Mouse (Mus musculus) T-helper 2 cell (primary cell): ENCODE data around the gene Dpp6.

Source experiments
- in situ Hi-C: fragments of 300-600 bp; cut with MboI, MseI; formaldehyde crosslinking; loops from one replicate; pipeline ENCODE4 v1.15.1; 2025; ENCODE audit warnings: high pct_unique_total_duplicates

Gene Dpp6

DNA sequence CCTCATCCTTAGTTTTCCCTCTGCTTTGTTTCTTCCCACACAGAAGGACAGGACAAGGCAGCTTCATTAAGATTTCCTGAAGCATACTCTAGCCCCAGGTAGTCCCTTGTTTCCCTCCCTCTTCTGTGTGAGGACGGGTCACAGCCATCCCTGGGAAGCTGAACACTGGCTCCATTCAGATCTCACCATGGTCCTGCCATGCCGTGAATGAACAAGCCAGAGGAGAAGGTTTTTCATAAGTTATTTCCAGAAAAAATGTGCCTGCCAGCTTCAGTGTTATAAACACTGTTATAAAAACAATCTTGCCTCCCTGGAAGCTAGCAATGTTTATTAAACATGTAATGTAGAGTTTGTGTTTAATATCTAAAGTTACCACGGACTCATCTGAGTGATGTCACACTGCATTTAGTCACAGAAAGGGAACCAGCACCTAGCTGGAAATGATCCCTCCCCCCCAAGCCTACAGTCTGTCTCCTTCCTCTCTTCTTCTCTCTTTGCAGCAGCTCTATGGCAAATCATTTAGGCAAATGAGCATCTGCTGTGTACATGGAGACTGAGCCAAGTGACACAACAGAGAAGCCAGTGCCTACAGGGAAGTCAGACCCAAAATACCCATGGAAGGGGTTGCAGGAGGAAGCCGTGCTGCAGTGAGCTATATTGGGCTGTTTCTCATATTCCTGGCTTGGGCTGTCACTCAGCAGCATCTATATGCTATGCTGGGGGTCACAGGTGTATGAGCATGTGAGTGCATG, 128.3 kb downstream of the Dpp6 start:
- in situ Hi-C loops, result no loop called here

DNA sequence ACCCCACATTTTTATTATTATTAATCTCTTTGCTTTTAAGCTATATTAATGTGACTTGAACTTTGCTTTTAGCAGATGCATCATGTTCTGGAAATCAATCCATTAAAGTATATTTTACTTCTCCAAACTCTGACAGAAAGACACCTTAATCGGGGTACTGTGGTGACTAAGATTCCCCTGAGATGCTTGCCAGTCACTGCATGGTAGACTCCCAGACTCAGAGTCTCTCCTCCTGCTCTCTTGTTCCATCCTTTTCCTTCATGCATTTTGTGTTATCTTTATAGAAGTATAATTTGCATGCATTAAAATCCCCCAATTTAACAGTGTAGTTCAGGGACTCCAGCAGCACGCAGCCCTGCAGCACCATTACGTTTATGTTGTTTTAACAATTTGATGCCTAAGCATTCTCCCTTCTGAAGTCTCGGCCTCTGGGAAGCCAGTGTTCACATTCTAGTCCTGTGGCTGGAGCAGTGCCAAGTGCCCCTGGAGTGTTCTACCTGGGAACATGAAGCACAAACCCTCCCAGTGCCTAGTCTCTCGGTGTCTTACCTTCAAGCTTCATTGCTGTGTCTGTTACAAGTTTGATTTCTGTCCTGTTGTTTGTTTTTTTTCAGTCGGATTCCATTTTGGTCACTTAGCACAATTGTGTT, 153.1 kb downstream of the Dpp6 start:
- in situ Hi-C loops, result no loop called here

DNA sequence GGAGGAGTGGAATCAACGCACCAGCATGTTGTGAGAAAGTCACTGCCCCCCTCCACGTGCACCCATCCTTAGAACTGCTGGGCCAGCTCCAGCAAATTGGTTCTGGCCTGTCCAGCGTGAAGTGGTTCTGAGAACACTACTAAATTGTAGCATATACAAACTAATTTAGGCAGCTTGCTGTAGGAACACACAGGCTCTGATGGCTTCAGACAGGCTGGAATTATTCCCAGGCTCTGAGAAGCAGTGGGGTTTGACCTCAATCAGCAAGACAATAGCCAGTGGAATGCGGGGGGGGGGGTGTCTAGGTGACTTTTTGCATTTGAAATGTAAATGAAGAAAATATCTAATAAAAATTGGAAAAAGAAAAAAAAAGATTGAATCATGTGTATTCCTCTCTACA, 156.2 kb downstream of the Dpp6 start:
- in situ Hi-C loops, result no loop called here

DNA sequence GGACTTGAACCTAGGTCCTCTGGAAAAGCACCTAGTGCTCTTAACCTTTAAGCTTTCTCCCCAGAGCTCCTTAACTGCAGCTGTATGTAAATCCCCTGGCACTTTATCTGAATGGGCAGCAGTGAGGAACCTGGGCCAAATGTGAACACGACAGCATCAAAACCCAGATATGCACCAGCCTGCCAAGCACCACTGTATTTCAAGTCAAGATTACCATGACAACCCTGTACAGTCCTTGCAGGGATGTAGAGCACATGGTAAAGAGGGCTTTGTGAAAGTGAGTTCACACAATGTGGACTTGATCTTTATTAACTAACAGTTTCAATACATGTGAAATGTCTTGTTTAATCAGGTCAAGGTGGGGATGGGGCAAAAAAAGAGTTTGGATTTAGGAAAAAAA, 162.3 kb downstream of the Dpp6 start:
- in situ Hi-C loops, result no loop called here

DNA sequence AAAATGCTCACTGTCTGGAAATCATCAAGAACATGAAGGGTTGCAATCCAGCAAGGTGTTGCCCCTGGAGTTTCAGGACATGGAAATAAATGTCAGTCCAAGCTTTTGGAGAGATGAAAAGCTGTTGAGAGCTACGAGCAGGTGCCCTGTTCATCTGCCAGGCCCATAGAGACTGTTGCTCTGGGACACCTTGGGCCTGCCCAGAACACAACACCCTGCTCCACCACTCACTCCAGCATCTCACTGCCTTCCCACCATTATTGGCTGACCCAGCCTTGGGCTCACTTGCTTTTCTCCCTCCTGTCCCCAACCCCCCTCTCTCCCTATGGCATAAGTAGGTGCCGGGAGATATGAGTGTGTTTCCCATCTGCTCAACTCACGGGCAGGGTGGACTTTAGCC, 162.8 kb downstream of the Dpp6 start:
- in situ Hi-C loops, result no loop called here

DNA sequence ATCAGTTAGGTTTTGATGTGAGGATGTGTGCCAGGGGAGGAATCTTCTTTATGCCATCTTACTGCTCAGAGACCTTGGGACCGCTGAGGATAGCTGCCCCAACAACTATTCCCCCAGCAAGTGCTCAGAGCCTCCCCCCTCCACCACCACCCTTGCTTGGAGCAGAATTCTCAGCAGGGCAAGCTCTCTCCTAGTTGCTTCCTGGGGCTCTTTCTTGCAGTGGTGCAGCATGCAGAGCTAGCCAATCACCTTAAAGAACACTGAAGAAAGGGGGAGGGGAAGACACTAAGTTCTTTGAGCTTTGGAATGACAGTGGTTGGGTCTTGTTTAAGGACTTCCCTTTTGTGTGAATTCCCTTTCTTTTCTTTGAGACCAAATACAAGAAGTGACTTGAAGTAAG, 168.1 kb downstream of the Dpp6 start:
- in situ Hi-C loops, result no loop called here

DNA sequence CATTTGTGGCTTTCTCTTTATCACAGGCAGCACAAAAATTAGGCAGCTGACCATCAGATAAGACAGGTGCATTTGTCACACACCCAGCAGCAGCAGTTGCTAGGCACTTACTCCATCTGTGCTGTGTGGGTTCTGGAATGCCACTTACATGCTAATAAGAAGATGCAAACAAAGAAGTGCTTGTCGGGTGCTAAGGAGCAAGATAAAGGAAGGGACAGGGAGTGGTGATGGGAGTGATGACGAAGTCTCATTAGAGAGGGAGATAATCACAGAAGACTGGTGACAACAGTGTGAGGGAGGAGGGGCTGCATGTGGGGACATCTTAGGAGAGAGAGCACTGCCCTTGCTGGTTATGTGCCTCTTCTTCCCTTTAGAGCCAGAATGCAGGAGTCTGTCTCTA, 174.6 kb downstream of the Dpp6 start:
- in situ Hi-C loops, result no loop called here

DNA sequence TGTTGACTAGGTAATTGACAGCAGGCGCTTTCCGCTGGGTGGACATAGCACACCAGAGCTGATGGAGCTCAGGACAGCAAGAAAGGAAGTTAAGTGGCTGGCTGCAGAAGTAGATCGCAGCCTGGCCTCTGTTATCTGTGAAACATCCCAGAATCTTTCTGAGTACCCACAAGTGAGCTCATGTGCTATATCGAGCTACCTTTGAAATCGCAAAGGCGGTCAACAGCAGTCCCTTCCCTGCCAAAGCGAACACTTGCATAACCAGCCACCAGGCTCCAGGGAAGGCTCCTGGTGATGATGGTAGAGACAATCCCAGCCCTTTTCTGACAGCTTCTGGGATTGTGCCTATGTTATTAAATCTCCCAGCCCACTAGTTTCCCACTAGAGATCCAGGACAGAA, 186.5 kb downstream of the Dpp6 start:
- in situ Hi-C loops, result no loop called here

DNA sequence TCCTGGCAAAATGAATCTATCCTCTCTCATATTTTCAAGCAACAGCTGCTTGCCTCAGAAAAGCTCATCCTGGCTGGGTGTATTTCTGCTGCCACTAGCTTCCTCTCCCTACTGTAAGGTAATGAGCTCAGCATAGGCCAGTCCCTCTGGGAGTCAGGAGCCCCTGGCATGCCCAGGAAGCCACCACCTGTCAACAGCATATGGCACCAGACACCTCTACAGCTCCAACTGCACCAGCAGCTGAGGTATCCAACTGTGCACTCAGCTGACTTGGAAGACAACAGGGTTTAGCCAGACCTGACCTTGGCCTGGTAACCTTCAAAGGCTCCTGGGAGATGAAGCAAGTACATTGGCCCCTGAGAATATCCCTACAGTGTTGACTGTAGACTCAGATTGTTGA, 192.2 kb downstream of the Dpp6 start:
- in situ Hi-C loops, result no loop called here

DNA sequence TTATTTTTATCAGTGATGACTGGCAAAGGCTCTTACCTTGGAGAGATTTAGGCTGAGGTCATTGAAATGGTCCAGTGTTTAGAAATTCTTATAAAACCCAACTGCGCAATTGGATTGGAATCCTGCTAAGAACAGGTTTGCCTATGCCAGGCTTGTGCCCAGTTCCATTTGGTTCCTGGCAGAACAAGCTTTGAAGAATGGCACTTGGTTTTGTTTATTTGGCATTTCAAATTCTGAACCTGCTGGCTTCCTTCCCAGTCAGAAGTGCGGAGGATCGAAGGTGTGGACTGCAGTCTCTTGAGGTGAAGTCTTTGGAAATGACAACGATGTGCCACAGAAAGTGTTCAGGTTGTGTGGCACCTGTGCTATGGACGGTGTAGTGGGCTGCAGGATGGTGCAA, 193.6 kb downstream of the Dpp6 start:
- in situ Hi-C loops, result no loop called here

DNA sequence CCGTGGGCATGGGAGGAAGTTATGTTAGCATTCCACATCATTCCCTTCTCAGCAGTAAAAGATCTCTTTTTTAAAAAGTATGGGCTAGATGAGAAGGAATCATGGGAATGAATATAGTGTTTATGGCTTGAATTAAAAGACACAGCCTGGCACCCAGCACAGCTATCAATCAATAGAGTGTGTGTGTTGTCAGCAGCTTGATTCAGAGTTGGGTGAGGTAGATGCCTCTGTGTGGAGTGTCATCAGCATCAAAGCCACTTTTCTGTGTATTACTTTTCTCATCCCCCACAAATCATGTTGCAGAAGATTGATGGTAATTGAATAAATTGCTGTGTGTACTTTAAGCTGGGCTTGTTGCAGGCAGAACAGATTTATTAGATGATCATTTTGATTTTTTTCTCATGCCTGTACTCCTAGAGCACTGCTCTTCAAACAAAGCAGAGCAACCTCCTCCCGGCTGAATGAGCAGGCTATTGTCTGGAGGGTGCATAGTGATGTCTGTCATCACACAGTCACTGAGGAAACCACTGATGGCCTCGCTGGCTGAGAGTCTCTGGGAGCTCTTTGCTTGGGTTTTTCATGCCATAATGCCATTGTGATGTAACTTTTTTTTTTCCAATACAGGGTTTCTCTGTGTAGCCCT, 201.4 kb downstream of the Dpp6 start:
- in situ Hi-C loops, result no loop called here

DNA sequence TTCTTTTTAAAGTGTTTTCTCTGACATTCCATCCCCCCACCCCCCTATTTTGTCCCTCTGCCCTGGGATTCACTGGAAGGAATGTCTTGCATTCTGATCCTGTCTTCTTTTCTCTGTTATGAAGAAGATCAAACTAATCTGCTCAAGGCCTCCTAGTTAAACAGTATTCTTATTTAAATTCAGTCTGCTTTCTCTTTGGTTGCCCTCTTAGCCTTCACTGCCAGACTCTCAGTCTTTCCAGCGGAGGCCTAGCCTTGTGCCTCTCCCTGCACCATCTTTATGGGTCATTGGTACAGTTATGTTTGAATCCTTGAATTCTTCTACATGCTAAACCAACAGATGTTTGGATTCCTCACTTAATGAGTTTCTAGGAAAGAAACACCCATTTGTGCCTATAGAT, 211.6 kb downstream of the Dpp6 start:
- in situ Hi-C loops, result no loop called here

DNA sequence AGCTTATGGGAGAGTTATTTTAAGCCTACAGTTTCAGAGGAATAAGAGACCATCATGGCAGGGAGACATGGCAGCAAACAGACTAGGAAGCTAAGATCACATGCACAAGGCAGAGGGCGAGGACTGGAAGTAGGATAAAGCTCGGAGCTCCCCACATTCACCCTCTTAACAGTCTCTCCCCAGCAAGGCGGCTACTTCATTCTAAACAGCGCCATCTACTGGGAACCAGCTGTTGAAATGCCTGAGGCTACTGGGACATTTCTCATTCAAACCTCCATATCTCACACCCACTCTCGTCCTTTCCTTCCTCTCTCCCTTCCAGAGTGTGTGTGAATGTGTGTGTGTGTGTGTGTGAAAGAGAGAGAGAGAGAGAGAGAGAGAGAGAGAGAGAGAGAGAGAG, 212.8 kb downstream of the Dpp6 start:
- in situ Hi-C loops, result no loop called here

DNA sequence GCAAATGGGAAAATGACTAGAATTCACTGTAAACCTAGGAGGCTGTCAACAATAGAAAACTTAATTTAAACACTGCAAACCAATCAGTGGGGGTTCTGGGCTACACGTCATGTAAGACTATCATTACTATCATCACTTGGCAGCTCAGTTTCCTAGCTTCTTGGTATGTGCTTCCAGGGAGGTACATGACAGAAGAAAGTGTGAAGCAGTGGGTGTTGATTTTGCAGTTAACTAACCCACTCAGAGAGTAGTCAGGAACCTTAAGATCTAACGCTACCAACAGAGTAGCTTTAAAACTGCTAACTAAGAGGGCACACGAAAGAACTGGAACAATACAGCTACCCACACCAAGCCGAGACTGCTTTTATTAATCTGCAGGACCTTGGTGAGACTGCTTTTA, 217.9 kb downstream of the Dpp6 start:
- in situ Hi-C loops, result no loop called here

DNA sequence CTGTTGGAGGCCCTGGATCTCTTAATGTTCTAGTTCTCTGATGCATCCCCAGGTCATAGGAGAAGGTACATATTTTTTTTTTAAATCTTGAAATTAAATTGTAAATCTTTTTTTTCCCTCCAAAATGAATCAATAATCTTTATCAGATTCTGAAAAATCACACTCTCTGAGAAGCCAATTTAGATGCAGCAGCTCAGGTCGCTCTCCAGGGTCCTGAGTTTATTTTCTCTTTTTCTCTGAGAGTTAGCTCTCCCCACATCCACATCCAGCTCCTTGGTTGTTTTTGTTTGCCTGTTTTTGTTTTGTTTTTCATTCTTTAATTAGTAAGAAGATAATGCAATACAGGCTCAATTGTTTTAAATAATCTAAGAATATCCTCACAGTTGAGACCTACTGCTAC, 218.3 kb downstream of the Dpp6 start:
- in situ Hi-C loops, result no loop called here

DNA sequence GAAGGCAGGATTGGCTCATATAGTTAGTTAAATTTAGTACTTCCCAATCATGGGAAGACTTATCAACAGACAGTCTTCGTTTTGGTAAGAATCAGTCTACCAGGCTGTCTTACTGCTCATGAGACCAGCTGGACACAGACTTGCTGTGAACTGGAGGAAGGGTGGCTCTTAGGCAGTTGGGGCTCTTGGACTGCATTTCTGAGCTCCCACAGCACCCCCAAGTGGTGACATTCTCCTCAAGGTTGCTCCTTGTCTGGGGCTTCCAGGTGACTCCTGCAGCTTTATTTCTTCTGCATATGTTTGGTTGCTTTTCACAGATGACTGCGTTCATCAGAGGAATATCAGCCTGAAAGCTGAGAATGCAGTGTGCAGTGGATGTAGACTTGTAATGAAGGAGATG, 218.9 kb downstream of the Dpp6 start:
- in situ Hi-C loops, result no loop called here

DNA sequence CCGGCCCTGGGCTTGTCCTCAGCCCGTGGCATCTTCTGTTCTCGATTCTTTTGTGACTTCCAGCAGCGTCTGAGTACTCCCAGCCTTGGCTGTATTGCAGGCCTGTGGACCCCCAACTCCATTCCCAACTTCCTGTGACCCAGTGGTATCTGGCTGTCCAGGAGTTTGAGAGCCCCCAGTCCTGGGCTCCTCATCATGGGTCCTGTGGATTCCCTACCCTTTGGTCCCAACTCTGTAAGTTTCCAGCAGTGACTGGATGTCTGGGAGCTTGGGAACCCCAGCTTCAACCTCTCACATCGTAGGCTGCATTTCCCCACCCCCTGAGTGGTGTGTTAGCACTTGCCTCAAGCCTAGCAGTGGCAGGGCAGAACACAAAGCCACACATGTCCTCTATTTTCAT, 220.8 kb downstream of the Dpp6 start:
- in situ Hi-C loops, result no loop called here

DNA sequence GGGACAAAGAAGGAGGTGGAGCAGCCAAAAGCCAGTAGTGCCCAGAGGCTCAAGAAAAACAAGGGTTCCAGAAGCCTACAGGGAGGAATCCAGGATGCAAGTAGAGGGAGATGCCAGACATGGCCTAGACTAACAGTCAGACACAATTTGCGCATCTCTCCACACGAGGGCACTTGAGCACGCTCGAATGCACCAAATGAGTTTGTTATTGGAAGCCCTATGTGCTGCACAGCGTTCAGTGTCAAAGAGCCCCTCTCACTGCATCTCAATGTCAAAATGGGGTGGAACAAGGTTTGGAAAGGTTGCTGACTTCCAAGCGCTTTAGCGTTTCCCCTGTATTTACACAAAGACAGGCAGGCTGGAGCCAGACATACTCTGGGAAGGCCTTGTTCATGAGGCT, 231.2 kb downstream of the Dpp6 start:
- in situ Hi-C loops, result loop anchor here (10.0 kb wide), 1 partner anchor 133 kb away; no protein-coding TSS in a partner anchor

DNA sequence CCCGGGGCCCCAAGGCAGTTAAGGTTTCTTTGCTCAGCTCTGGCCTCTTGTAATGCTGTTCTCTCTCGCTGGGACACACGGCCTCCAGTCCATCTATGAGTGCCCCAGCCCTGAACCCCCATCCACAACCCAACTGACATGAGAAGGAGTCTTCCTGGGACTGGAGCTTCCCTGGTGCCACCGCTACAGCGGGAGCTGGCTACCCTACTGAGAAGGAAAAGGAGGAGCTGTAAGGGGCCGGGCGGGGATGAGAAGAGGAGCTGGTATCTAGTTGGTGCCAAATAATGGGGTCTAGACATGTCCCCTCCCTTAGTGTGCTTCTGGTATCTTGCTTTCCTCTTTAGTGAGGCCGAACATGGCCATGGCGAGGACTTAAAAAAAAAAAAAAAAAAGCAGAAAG, 231.9 kb downstream of the Dpp6 start:
- in situ Hi-C loops, result loop anchor here (10.0 kb wide), 1 partner anchor 134 kb away; no protein-coding TSS in a partner anchor

DNA sequence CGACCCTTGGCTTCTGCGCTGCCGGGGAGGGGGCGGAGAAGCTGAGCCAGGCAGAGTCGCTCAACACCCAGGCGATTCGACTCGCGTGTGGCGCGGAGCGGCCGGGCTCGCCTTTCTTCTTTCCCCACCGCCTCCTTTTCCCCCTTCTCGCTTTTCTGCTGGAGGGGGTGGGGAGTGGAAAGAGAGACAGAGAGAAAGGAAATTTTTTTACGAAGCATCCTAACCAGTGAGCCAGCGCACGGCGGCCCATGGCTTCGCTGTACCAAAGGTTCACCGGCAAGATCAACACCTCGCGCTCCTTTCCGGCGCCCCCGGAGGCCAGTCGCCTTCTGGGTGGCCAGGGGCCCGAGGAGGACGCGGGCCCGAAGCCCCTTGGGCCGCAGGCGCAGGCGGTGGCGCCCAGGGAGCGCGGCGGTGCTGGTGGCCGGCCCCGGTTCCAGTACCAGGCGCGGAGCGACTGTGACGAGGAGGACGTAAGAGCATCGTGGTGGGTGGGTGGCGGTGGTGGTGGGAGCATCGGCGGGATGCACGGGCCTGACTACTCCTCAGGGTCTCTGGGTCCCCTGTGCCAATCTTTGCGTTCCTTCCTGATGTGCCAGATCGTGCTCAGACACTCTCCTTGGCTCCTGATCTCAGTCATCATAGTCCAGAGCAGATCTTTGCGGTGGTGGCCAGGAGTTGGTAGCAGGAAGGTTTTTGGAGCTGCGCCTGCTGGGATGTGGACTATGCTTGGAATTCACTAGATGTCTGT, 232.5 kb downstream of the Dpp6 start:
- in situ Hi-C loops, result loop anchor here (10.0 kb wide), 1 partner anchor 135 kb away; no protein-coding TSS in a partner anchor

DNA sequence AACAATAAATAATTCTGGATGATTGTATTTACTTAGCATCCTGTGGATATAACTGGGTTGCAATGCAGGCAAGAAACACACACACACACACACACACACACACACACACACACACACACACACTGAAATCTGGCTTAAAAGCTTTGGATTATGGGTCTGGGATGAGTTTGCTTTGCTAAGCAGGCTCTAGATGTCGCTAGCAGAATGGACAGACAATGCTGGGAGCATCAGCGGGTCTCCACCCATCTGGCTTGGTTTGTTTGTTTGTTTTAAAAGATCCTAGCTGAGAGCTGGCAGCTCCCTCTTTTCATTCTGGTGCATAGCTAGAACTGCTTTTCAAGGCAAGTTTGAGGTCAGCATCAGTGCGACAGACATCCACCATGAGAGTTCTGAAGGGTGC, 234.2 kb downstream of the Dpp6 start:
- in situ Hi-C loops, result no loop called here

DNA sequence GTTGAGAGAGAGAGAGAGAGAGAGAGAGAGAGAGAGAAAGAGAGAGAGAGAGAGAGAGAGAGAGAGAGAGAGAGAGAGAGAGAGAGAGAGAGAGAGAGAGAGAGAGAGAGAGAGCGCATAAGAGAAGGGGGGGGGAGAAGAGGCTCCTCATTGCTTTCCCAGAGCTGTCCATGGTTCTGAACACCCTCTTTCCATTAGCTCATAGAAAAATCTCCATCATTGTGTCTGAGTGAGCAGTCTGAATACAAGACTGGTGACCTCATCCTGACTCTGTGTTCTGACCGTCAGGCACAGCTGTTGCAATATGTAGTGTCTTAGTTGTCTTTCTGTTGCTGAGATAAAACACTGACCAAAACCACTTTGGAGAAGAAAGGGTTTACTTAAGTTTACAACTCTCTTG, 235.4 kb downstream of the Dpp6 start:
- in situ Hi-C loops, result no loop called here
